Mouse (Mus musculus): ENCODE data around the gene Pik3c2b. TPM values are rescaled to one million over a fixed set of nuclear protein-coding genes. Genes with fewer than 3 reads are reported as not detected.

Gene Pik3c2b
- total RNA-seq, 2 experiments from 2014 or later = 41.7 to 47.7 TPM

GRCm38 (mm10) chr1:133132388-133133326, 87.2 kb downstream of the Pik3c2b start:
- DNase-seq (ENCODE audit: low spot score in 2 of 2) = no peak

GRCm38 (mm10) chr1:133133425-133133824, 88.0 kb downstream of the Pik3c2b start:
- DNase-seq (ENCODE audit: low spot score in 2 of 2) = no peak

- no peak for DNase-seq (ENCODE audit: low spot score in 2 of 2)
Measured at GRCm38 (mm10) chr1:133134071-133134470, 88.6 kb downstream of the Pik3c2b start.

GRCm38 (mm10) chr1:133134881-133135280, 89.4 kb downstream of the Pik3c2b start:
- DNase-seq (ENCODE audit: low spot score in 2 of 2) = no peak

GRCm38 (mm10) chr1:133135808-133136207, 90.3 kb downstream of the Pik3c2b start:
- no peak for DNase-seq (ENCODE audit: low spot score in 2 of 2)

- DNase-seq (ENCODE audit: low spot score in 2 of 2) = no peak
Measured at GRCm38 (mm10) chr1:133138401-133138800, 92.9 kb downstream of the Pik3c2b start.

- DNase-seq (ENCODE audit: low spot score in 2 of 2) = no peak
Measured at GRCm38 (mm10) chr1:133146014-133147009, 100.8 kb downstream of the Pik3c2b start.

GRCm38 (mm10) chr1:133147324-133147723, 101.9 kb downstream of the Pik3c2b start:
- no peak for DNase-seq (ENCODE audit: low spot score in 2 of 2)

GRCm38 (mm10) chr1:133148122-133148521, 102.7 kb downstream of the Pik3c2b start:
- no peak for DNase-seq (ENCODE audit: low spot score in 2 of 2)

GRCm38 (mm10) chr1:133150556-133150955, 105.1 kb downstream of the Pik3c2b start:
- no peak for DNase-seq (ENCODE audit: low spot score in 2 of 2)

- DNase-seq (ENCODE audit: low spot score in 2 of 2) = no peak
Measured at GRCm38 (mm10) chr1:133152213-133152612, 106.7 kb downstream of the Pik3c2b start.

- DNase-seq (ENCODE audit: low spot score in 2 of 2) = no peak
Measured at GRCm38 (mm10) chr1:133155270-133155669, 109.8 kb downstream of the Pik3c2b start.

Other genes starting within 250 kb of the Pik3c2b start
- gene Lrrn2, start 165.4 kb upstream of the Pik3c2b start, total RNA-seq (2021) = 1 to 10 TPM; 6.9 to 7.4 TPM
- gene Mdm4, start 15.1 kb upstream of the Pik3c2b start, total RNA-seq (2021) = 10 to 100 TPM; 59.0 to 76.0 TPM
- 10 to 100 TPM; 46.0 to 49.1 TPM for gene Ppp1r15b, start 85.5 kb downstream of the Pik3c2b start, total RNA-seq (2021)
- gene Plekha6, start 118.5 kb downstream of the Pik3c2b start, total RNA-seq (2021) = 10 to 100 TPM; 12.6 to 14.4 TPM